Mouse (Mus musculus): ENCODE results near the gene Itga10.
"Not testable (repeated sequence)": the region's sequence is repeated elsewhere in the genome, so short reads cannot be mapped to it uniquely, and the experiment has no call there.

DNA sequence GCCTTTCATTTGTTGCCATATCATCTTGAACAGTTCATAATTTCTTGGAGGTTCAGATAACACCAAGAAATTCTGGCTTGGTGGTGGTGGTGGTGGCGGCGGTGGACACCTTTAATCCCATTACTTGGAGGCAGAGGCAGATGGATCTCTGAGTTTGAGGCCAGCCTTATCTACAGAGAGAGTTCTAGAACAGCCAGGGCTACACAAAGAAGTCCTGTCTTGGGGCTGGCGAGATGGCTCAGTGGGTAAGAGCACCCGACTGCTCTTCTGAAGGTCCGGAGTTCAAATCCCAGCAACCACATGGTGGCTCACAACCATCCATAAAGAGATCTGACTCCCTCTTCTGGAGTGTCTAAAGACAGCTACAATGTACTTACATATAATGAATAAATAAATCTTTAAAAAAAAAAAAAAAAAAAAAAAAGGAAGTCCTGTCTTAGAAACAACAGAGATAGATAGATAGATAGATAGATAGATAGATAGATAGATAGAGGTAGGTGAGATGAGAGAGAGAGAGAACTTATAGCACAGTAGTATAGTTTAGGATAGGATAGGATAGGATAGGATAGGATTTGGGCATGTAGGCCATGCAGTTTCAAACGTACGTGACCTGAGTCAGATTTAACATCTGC is 20.5 kb downstream of the Itga10 start:
- not testable (repeated sequence) for TF ChIP-seq RCOR1 (conservative IDR thresholded peaks at IDR 0.05; ENCODE audit: low read depth, low read length); CTCF (conservative IDR thresholded peaks at IDR 0.05 in 1 of 2, IDR thresholded peaks at IDR 0.05 in 1 of 2; ENCODE audit: low read depth in 2 of 2, low read length in 2 of 2); NELFE (IDR thresholded peaks at IDR 0.05; ENCODE audit: low read depth, low read length); ZC3H11A (IDR thresholded peaks at IDR 0.05; ENCODE audit: low read depth, low read length); MEF2A (IDR thresholded peaks at IDR 0.05; ENCODE audit: borderline replicate concordance, low read depth, low read length); ZMIZ1 (IDR thresholded peaks at IDR 0.05; ENCODE audit: low read depth, low read length); POLR2A (IDR thresholded peaks at IDR 0.05; ENCODE audit: low read depth, low read length)

All from CH12.LX (cell line).